Mouse (Mus musculus) left cerebral cortex, postnatal 10 days (tissue): ENCODE results near the gene Lrif1. TPM values are rescaled to one million over a fixed set of nuclear protein-coding genes. Genes with fewer than 3 reads are reported as not detected.
A peak's percentile ranks its signal among the peaks of the same experiment; 100 is the strongest.
"Not testable (repeated sequence)": the region's sequence is repeated elsewhere in the genome, so short reads cannot be mapped to it uniquely, and the experiment has no call there.

Experiments
- DNase-seq, 2 experiments: peaks; one replicate each; pipeline ENCODE4 v3.0.0; 2021 to 2022; ENCODE audit warnings: low spot score in 2 of 2, mixed read lengths in 1 of 2; ENCODE audit errors: extremely low spot score in 1 of 2
- intact Hi-C: fragments of 180-260 bp; cut with DNase I; formaldehyde crosslinking; loops from one replicate; pipeline ENCODE4 v1.15.1; 2025
- total RNA-seq, 2 experiments: library from RNA; stranded (reverse); gene quantifications; 2 replicates each; pipeline ENCODE4 v1.2.3; 2021

Gene Lrif1
- total RNA-seq: 10 to 100 TPM; 19.9 to 20.1 TPM

DNA sequence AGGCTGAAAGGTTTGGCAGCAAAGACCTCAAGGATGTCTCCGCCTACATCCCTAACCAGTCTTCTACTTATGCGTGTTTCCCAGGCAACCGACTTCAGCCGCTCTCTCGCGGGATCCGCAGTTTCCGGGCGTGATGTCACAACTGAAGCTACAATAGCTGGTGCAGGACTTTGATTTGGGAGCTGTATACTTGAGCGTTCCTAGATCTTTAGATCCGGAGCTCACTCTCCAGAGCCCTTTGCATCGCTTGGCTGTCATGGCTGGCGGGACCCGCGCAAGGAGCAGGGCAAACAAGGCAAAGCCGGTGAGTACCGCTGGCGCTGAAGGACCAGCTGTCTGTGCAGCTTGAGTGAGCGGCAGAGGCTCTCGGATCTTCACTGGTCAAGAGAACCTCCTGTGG is at the start of gene Lrif1:
Lrif1 (plus strand) TSS at position 158 of the 400 bp plus-strand sequence.
- intact Hi-C loops: no loop called here

DNA sequence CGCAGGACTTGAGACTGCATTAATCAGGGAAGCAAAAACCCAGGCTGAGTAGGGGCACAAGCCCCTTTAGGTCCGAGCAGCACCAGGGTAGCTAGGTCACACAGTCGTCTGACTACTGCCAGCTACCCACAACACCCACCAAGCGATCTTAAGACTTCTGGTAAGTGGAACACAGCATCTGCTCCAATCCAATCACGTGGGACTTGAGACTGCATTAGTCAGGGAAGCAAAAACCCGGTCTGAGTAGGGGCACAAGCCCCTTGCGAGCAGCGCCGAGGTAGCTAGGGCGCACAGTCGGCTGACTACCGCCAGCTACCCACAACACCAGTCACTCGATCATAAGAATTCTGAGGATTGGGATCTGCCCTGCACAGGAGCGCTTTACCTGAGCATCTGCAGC is 12.0 kb upstream of the Lrif1 start:
- DNase-seq, intact Hi-C loops: not testable (repeated sequence)

More for the DNA sequence above, at the start of gene Lrif1:
- DNase-seq: peak; percentile 85 to 86

DNA sequence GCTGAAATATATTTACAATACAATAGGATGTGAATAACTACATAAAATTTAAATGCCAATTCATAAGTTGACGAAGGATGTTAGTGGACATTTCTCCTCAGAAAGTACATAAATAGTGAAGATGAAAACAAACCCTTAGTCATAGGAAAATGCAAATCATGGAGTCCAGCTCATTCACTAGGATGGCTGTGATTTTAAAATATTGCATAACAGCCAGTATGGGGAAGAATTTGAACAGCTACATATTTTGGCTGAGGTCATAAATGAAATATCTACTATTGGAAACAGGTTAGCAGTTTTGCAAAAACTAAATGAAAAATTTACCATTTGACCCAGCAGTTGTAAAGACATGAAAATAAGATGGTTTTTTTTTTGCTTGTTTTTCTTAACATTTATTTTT is 594 bp downstream of the Lrif1 start:
- intact Hi-C loops: no loop called here
- DNase-seq: no peak

DNA sequence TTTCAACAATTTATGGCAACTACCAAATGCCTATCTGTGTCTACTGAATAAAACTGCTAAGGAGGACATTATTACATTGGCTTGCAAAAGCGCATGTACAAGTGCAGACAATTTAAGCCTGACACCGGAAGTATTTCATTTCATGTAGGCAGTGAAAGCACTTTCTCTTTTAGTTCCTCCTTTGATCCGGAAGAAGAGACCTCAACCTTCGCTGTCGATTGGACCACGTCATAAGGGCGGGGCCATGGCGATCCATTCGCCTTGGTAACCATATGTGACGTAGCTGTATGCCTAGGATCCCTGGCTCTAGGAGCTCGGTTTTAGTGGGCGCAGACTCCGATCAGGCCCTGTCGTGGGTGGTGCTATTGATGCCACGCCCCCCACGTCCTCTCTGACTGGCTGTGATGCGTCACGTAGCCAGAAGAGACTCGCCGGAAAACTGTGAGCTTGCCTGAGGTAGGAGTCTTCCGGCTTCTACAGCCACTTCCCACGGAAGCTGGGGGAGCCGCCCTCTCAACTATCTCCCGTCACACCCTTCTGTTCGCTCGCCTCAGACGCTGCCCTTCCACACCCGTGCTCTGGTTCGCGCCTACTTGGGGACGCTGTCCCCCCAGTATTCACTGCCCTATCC is 36.7 kb downstream of the Lrif1 start:
- DNase-seq: peak; percentile 96 to 98
- intact Hi-C loops: no loop called here

DNA sequence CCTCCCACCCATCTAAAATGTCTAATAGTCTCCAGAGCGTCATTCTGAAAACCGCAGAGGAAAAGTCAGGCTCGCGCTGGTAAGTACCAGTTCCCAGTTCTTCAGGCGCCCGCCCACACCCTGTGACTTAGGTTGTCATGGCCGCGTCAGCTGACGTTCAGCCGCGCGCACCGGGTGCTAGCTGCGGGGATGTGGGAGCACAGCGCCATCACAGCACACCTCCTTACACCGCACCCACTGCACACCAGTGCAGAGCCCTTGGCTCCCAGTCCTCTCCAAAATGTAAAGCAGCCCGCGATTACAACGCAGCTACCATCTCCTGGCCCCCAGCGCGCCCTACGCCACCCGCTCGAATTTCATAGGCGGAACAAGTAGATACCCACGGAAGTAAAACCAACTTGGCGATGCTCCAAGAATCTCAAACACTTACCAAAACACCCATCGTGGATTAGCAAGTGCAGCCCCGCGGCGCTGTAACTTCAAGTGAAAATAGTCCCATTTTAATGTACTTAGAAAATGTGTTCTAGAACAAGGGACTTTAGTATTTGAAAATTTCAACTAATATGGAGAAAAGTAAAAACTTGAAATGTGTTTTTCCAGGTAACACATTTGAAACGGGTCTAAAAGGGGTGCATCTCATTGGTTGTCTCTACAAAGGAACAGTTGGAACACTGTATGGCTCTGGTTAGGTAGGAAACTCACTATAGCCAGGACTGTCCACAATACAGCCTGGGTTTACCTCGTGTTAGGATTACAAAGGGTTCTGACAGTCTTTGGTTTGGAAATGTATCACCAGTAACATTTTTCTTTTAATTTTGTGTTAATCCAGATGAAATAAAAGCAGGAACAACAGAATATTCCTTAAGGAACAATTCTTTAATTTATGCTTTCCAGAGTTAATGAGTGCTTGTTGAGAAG is 37.5 kb downstream of the Lrif1 start:
- DNase-seq: peak; percentile 84 to 93
- intact Hi-C loops: no loop called here

DNA sequence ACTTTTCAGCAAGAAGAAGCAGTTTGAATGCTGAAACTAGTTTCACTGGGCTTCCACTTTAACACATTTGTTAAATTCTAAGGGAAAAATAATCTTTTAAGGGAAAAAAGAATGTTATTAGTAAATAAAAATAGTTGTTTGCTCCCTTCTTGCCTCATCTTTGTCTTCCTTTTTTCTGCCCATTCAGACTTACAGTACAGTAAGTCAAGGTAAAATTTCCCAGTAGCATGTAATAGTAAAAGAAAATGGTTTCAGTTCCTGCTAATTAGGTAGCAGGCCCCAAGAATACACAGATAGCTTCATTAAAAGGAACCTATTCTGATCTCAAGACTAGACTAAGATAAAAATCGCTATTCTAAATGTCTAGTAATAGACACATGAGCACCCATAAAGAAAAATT is 71.1 kb downstream of the Lrif1 start:
- intact Hi-C loops: no loop called here
- DNase-seq: no peak

DNA sequence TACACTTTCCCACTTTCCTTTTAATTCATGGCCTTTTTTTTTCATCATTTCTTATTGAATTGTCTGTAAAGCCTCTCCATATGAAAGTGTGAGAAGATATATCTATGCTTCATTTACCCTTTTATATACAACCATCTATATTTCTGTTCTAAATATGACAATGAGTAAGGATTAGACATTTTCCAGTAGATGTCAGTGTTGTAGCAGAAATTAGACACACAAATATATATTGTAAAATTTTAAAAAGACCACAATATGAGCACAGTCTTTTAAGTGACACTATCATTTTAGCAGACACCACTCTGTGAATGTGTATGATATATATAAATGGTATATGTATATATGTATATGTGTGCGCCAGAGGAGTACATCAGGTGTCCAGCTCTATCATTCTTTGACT is 87.0 kb downstream of the Lrif1 start:
- no peak for DNase-seq
- intact Hi-C loops: no loop called here

DNA sequence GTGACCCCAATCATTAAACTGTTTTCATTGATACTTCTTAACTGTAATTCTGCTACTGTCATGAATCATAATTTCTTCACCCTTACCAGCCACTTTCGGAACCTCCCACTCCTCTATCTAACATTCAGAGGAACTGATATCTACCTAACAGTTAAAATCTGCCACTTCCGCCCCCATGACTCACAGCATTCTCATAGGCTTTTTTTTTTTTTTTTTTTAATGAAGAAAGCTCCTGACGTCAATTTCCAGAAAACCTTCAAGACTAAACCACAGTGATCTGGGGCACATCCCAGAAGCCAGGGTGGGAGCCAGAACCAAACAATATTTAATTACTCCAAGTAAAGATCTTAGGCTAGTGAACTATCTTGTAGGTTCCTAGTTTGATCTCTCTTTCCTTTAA is 100.3 kb downstream of the Lrif1 start:
- intact Hi-C loops: no loop called here
- DNase-seq: no peak

Other genes with a start within 250 kb of the Lrif1 start
- under 1 TPM in 1 of 2 experiments, not detected in 1; 0.26 TPM for gene Dennd2d, start 202.6 kb upstream of the Lrif1 start, total RNA-seq
- gene Dram2, start 137.2 kb upstream of the Lrif1 start, total RNA-seq: 10 to 100 TPM; 41.9 to 48.6 TPM
- 10 to 100 TPM; 39.8 to 44.3 TPM for gene Cept1, start 137.2 kb upstream of the Lrif1 start, total RNA-seq
- 1 to 10 TPM; 8.1 to 8.3 TPM for gene Cd53, start 105.2 kb downstream of the Lrif1 start, total RNA-seq
- not detected for gene Olfr266, start 141.3 kb downstream of the Lrif1 start, total RNA-seq